Comparison of ENCODE assay signal across 8 mouse cellular contexts in the genomic region with DNA sequence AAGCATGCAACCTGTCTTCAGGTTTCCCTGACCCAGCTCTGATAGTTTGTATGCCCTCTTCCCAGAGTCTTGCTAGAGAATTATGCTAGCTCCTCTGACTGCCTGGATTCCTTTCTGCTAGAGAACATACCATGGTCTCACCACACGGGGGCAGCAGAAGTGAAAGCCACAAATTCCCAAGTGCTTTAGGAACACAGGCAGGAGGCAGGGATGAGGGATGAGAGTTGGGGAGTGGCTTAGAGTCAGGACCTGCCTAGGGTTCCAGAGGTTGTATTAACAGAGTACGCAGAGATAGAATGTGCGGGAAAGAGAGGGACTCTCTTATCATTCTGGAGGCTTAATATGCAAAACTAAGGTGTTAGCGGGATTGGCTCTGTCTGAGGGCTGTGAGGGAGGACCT.
DNase-seq lines count a peak whose midpoint lies in the region; ATAC-seq and TF ChIP-seq lines count a peak whose summit lies in the region.

No protein-coding gene starts in this region.

- TF ChIP-seq POLR2A in lung, adult 2 months (IDR thresholded peaks at IDR 0.05; ENCODE audit: borderline replicate concordance, extremely low read depth, low read depth, low read length), result no peak

- peak; percentile 1 to 7 for DNase-seq in B cell, adult 2 months
- peak; percentile 34 to 51 for DNase-seq in adrenal gland, adult 18-20 months (ENCODE audit: low spot score in 2 of 2)
- peak; percentile 85 for DNase-seq in embryo, embryonic 10 days (ENCODE audit: low spot score)
- DNase-seq in heart, embryonic 10.5 days (ENCODE audit: low spot score), result peak; percentile 85
- peak; percentile 28 to 74 for DNase-seq in kidney, postnatal 36 days
- peak; percentile 47 for DNase-seq in lung, adult 2 months
- peak; percentile 33 for DNase-seq in retina, adult 2 months (ENCODE audit: low read depth, low spot score)

- no peaks in the 10 kb centered on the region for H3K4me1 ChIP-seq in heart, embryonic 10.5 days
- H3K4me1 ChIP-seq in lung, adult 2 months (ENCODE audit: control insufficient read depth, insufficient read depth, low read length), result no peaks in the 10 kb centered on the region

- no peaks in the 10 kb centered on the region for H3K27me3 ChIP-seq in heart, embryonic 10.5 days (ENCODE audit: insufficient read depth, poor library complexity, severe bottlenecking)

- TF ChIP-seq CTCF in lung, adult 2 months (IDR thresholded peaks at IDR 0.05; ENCODE audit: insufficient read depth, low read length), result peak; percentile 71

- 28% methylated on average over 4 of the region's 4 CpGs for WGBS in heart, embryonic 10.5 days
- 21% methylated on average over 4 of the region's 4 CpGs for WGBS in lung, adult 2 months

- no peak overlapping the region for H3K27ac ChIP-seq in heart, embryonic 10.5 days

- no peaks in the 10 kb centered on the region for H3K36me3 ChIP-seq in heart, embryonic 10.5 days

- H3K9me3 ChIP-seq in heart, embryonic 10.5 days, result no peaks in the 10 kb centered on the region

- no peak overlapping the region for H3K4me3 ChIP-seq in heart, embryonic 10.5 days
- no peak overlapping the region for H3K4me3 ChIP-seq in lung, adult 2 months (replicated peaks; ENCODE audit: extremely low read depth, low read depth, low read length)

- no peak for ATAC-seq in activated CD4-positive, CD25-positive, alpha-beta regulatory T cell, adult 4 months

Comparison
In these comparisons a context has a peak if more than half of its experiments do, and no peak if none do; other contexts are left out.
1. DNase-seq: peak in every context shown above with its lines; median percentile 85 in embryo, embryonic 10 days; 85 in heart, embryonic 10.5 days; 51 in kidney, postnatal 36 days; 47 in lung, adult 2 months; 42 in adrenal gland, adult 18-20 months; 33 in retina, adult 2 months; 4 in B cell, adult 2 months.